Mouse (Mus musculus) telencephalon, adult 2 months (tissue): ENCODE measurements around the gene Fgf12.

Experiments used
- DNase-seq: peaks from one replicate; pipeline ENCODE4 v3.0.0-alpha.2; 2011; ENCODE audit warnings: low read depth, low spot score

Fgf12 gene

GRCm38 (mm10) chr16:28335025-28335424, 417.8 kb downstream of the Fgf12 start:
- DNase-seq, result no peak

- DNase-seq, result no peak
Measured at GRCm38 (mm10) chr16:28323576-28323975, 429.3 kb downstream of the Fgf12 start.

- no peak for DNase-seq
Measured at GRCm38 (mm10) chr16:28311618-28312017, 441.2 kb downstream of the Fgf12 start.

DNA sequence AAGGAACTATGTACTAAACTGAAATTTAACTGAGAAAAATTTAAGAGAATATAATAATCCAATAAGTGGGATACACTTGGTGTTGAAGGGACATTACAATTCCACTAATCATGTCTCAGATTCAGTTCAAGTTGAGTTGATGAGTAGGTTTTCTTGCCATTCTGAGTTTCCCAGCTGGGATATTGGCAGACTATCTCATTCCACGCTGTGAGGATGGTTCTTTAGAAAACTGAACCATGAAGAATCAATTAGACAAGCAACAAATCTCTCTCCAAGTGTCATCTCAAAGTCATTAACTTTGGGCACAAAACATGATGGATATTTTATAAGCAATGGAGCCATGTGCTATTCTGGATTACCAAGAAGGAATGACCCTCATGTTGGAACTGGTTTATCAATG, 449.0 kb downstream of the Fgf12 start:
- DNase-seq, result no peak

- no peak for DNase-seq
Measured at GRCm38 (mm10) chr16:28289689-28290330, 463.1 kb downstream of the Fgf12 start.

- DNase-seq, result no peak
Measured at GRCm38 (mm10) chr16:28257904-28258303, 495.0 kb downstream of the Fgf12 start.

GRCm38 (mm10) chr16:28254303-28254702, 498.6 kb downstream of the Fgf12 start:
- DNase-seq, result no peak

- DNase-seq, result no peak
Measured at GRCm38 (mm10) chr16:28251930-28252329, 500.9 kb downstream of the Fgf12 start.

- no peak for DNase-seq
Measured at GRCm38 (mm10) chr16:28242867-28243649, 509.8 kb downstream of the Fgf12 start.

DNA sequence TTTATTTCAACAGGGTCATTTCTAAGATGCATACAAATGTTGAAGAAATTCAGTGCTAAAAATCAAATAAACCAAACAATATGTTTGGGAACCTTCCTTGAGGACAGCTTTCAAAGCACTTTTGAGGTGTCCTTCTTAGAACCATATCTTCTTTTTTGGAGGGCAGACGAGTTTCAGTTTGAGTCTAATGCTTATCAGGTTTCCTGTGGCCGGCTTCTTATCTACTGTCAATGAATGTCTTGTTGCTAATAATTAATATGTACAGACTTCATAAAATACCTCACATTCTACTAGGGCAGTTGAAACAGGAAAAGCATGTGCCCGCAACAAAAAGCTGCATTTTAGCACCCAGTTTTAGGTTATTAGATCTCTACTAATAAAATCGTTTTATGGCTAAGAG, 513.5 kb downstream of the Fgf12 start:
- DNase-seq, result no peak

- DNase-seq, result peak; percentile 65
Measured at GRCm38 (mm10) chr16:28238019-28238868, 514.6 kb downstream of the Fgf12 start.

- DNase-seq, result no peak
Measured at GRCm38 (mm10) chr16:28215930-28216329, 536.9 kb downstream of the Fgf12 start.

DNA sequence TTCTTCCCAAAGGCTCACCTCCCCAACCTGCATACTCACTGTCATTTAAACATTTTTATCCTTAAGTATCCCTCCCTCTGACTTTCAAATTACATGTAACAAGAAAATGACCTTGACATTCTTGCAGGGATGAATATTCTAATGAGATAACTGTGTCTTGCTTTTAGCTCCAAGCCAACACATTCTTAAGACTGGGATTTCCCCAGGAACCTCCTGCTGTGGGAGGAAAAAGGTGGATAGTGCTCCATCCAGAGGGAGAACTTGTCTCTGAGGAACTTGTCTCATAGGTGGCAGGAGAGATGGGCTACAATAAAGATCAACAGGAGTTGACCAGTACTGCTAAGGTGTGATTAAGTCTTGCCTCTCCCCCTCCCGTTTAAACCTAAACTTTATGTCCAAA, 540.5 kb downstream of the Fgf12 start:
- no peak for DNase-seq

DNA sequence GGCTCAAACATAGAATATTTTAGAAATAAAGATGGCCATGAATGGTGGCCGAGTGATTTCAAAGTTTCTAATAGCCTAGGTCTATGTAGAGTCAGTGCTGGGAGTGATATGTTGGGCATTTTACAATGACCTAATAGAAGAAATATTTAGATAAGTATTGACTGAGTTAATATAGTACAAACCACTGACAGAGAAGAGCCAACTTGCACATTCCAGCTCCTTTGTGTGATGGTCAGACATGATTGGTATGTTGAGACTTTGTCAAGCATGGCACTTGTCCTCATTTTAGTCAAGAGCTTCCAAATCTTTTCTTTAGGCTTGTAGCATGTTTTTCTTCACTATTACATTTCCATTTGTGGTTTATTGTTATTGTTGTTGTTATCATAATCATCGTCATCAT, 596.4 kb downstream of the Fgf12 start:
- no peak for DNase-seq

DNA sequence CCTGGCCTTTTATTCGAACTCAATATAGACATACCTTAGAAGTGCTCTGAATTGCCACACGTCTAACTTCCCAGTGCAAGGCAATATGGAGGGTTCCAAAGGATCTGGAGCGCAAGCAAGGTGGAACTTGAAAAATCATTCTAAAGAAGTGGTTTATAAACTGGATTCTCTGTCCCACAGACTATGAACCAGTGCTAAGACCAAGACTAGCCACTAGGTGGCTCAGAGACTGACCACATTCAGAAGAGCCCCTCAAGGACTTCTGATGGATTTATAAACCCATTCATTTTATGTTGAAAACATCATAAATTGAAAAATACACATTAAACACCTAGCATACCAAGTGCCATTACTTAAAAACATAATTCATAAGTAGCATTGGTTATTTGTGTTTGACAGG, 611.9 kb downstream of the Fgf12 start:
- DNase-seq, result no peak

- no peak for DNase-seq
Measured at GRCm38 (mm10) chr16:28127006-28127405, 625.9 kb downstream of the Fgf12 start.
